Mouse (Mus musculus): ENCODE measurements at regions not wholly inside any gene's neighbourhood (a gene's known extent, or its start where the extent isn't known, plus 50 kb on each side); places are given as distances from the start of the nearest gene placed in this dataset.

GRCm38 (mm10) chr13:35417500-35417899 is 242.1 kb upstream of the Cdyl start:
- H3K4me1 ChIP-seq (ENCODE audit: control insufficient read depth), result no peaks in the 10 kb centered on the region
- H3K9me3 ChIP-seq (ENCODE audit: control insufficient read depth, low read length), result no peaks in the 10 kb centered on the region
- no peaks in the 10 kb centered on the region for H3K36me3 ChIP-seq (ENCODE audit: control insufficient read depth)
- H3K27me3 ChIP-seq (ENCODE audit: control insufficient read depth), result no peaks in the 10 kb centered on the region
- no peak for TF ChIP-seq TAL1 (IDR thresholded peaks at IDR 0.05; ENCODE audit: low read length)
- TF ChIP-seq GATA1 (IDR thresholded peaks at IDR 0.05; ENCODE audit: low read length), result no peak
- no peak overlapping the region for H3K4me3 ChIP-seq (replicated peaks)

GRCm38 (mm10) chr13:35420076-35420475 is 239.6 kb upstream of the Cdyl start:
- Histone ChIP-seq H3K27me3 (ENCODE audit: control insufficient read depth) (no peaks in the 10 kb centered on the region), H3K4me1 (ENCODE audit: control insufficient read depth) (no peaks in the 10 kb centered on the region)

GRCm38 (mm10) chr13:35426061-35426460 is 233.6 kb upstream of the Cdyl start:
- TF ChIP-seq TAL1 (IDR thresholded peaks at IDR 0.05; ENCODE audit: low read length) (no peak), GATA1 (IDR thresholded peaks at IDR 0.05; ENCODE audit: low read length) (no peak)

More at GRCm38 (mm10) chr13:35420076-35420475, 239.6 kb upstream of the Cdyl start:
- Histone ChIP-seq H3K36me3 (ENCODE audit: control insufficient read depth) (no peaks in the 10 kb centered on the region), H3K4me3 (replicated peaks) (no peak overlapping the region), H3K9me3 (ENCODE audit: control insufficient read depth, low read length) (no peaks in the 10 kb centered on the region)
- no peak for TF ChIP-seq TAL1 (IDR thresholded peaks at IDR 0.05; ENCODE audit: low read length)
- TF ChIP-seq GATA1 (IDR thresholded peaks at IDR 0.05; ENCODE audit: low read length), result no peak

GRCm38 (mm10) chr13:35435173-35435572 is 224.5 kb upstream of the Cdyl start:
- Histone ChIP-seq H3K4me3 (replicated peaks) (no peak overlapping the region), H3K9me3 (ENCODE audit: control insufficient read depth, low read length) (no peaks in the 10 kb centered on the region), H3K27me3 (ENCODE audit: control insufficient read depth) (no peaks in the 10 kb centered on the region), H3K4me1 (ENCODE audit: control insufficient read depth) (no peaks in the 10 kb centered on the region), H3K36me3 (ENCODE audit: control insufficient read depth) (no peaks in the 10 kb centered on the region)
- TF ChIP-seq TAL1 (IDR thresholded peaks at IDR 0.05; ENCODE audit: low read length) (no peak), GATA1 (IDR thresholded peaks at IDR 0.05; ENCODE audit: low read length) (no peak)

More at GRCm38 (mm10) chr13:35426061-35426460, 233.6 kb upstream of the Cdyl start:
- Histone ChIP-seq H3K27me3 (ENCODE audit: control insufficient read depth) (no peaks in the 10 kb centered on the region), H3K4me3 (replicated peaks) (no peak overlapping the region), H3K36me3 (ENCODE audit: control insufficient read depth) (no peaks in the 10 kb centered on the region), H3K4me1 (ENCODE audit: control insufficient read depth) (no peaks in the 10 kb centered on the region), H3K9me3 (ENCODE audit: control insufficient read depth, low read length) (no peaks in the 10 kb centered on the region)

GRCm38 (mm10) chr13:35447661-35448060 is 212.0 kb upstream of the Cdyl start:
- no peaks in the 10 kb centered on the region for H3K27me3 ChIP-seq (ENCODE audit: control insufficient read depth)
- no peak for TF ChIP-seq GATA1 (IDR thresholded peaks at IDR 0.05; ENCODE audit: low read length)
- TF ChIP-seq TAL1 (IDR thresholded peaks at IDR 0.05; ENCODE audit: low read length), result no peak

GRCm38 (mm10) chr13:35452420-35452819 is 207.2 kb upstream of the Cdyl start:
- Histone ChIP-seq H3K27me3 (ENCODE audit: control insufficient read depth) (no peaks in the 10 kb centered on the region), H3K4me3 (replicated peaks) (no peak overlapping the region), H3K4me1 (ENCODE audit: control insufficient read depth) (no peaks in the 10 kb centered on the region), H3K9me3 (ENCODE audit: control insufficient read depth, low read length) (no peaks in the 10 kb centered on the region), H3K36me3 (ENCODE audit: control insufficient read depth) (no peaks in the 10 kb centered on the region)
- TF ChIP-seq GATA1 (IDR thresholded peaks at IDR 0.05; ENCODE audit: low read length) (no peak), TAL1 (IDR thresholded peaks at IDR 0.05; ENCODE audit: low read length) (no peak)

More at GRCm38 (mm10) chr13:35447661-35448060, 212.0 kb upstream of the Cdyl start:
- Histone ChIP-seq H3K9me3 (ENCODE audit: control insufficient read depth, low read length) (no peaks in the 10 kb centered on the region), H3K36me3 (ENCODE audit: control insufficient read depth) (no peaks in the 10 kb centered on the region), H3K4me1 (ENCODE audit: control insufficient read depth) (no peaks in the 10 kb centered on the region), H3K4me3 (replicated peaks) (no peak overlapping the region)

GRCm38 (mm10) chr13:35453222-35453914 is 206.3 kb upstream of the Cdyl start:
- H3K9me3 ChIP-seq (ENCODE audit: control insufficient read depth, low read length), result no peaks in the 10 kb centered on the region
- no peaks in the 10 kb centered on the region for H3K27me3 ChIP-seq (ENCODE audit: control insufficient read depth)
- H3K36me3 ChIP-seq (ENCODE audit: control insufficient read depth), result no peaks in the 10 kb centered on the region
- no peak for TF ChIP-seq GATA1 (IDR thresholded peaks at IDR 0.05; ENCODE audit: low read length)
- no peak for TF ChIP-seq TAL1 (IDR thresholded peaks at IDR 0.05; ENCODE audit: low read length)
- no peaks in the 10 kb centered on the region for H3K4me1 ChIP-seq (ENCODE audit: control insufficient read depth)
- H3K4me3 ChIP-seq (replicated peaks), result no peak overlapping the region

GRCm38 (mm10) chr13:35460051-35460450 is 199.6 kb upstream of the Cdyl start:
- no peaks in the 10 kb centered on the region for H3K36me3 ChIP-seq (ENCODE audit: control insufficient read depth)
- H3K4me1 ChIP-seq (ENCODE audit: control insufficient read depth), result no peaks in the 10 kb centered on the region
- H3K4me3 ChIP-seq (replicated peaks), result no peak overlapping the region
- no peaks in the 10 kb centered on the region for H3K27me3 ChIP-seq (ENCODE audit: control insufficient read depth)
- TF ChIP-seq GATA1 (IDR thresholded peaks at IDR 0.05; ENCODE audit: low read length), result no peak
- no peak for TF ChIP-seq TAL1 (IDR thresholded peaks at IDR 0.05; ENCODE audit: low read length)
- H3K9me3 ChIP-seq (ENCODE audit: control insufficient read depth, low read length), result no peaks in the 10 kb centered on the region

- H3K4me3 ChIP-seq (replicated peaks), result no peak overlapping the region
- TF ChIP-seq GATA1 (IDR thresholded peaks at IDR 0.05; ENCODE audit: low read length) (no peak), TAL1 (IDR thresholded peaks at IDR 0.05; ENCODE audit: low read length) (no peak)
- no peaks in the 10 kb centered on the region for H3K4me1 ChIP-seq (ENCODE audit: control insufficient read depth)
- H3K27me3 ChIP-seq (ENCODE audit: control insufficient read depth), result no peaks in the 10 kb centered on the region
- H3K9me3 ChIP-seq (ENCODE audit: control insufficient read depth, low read length), result no peaks in the 10 kb centered on the region
- no peaks in the 10 kb centered on the region for H3K36me3 ChIP-seq (ENCODE audit: control insufficient read depth)
Observed at GRCm38 (mm10) chr13:35463231-35463630, 196.4 kb upstream of the Cdyl start.

Data from erythroblast, embryonic 14.5 days (primary cell).